Mouse (Mus musculus): Measurements from ENCODE around the gene H2afz. TPM values are rescaled to one million over a fixed set of nuclear protein-coding genes. Genes with fewer than 3 reads are reported as not detected.
A peak's percentile ranks its signal among the peaks of the same experiment; 100 is the strongest.
"Not testable (repeated sequence)": the region's sequence is repeated elsewhere in the genome, so short reads cannot be mapped to it uniquely, and the experiment has no call there.

Gene H2afz
- 10 to 100 TPM; 80.2 to 99.5 TPM for total RNA-seq (2021)
- long read RNA-seq, experiment 1, transcript H2afz-201 (5 exons, 1,069 nt), result major isoform, 144 of 146 reads
- long read RNA-seq, experiment 1, partial matches to known transcripts, result 0 of 146 reads
- long read RNA-seq, experiment 1, other reads (novel, unspliced or antisense), result 2 of 146 reads
- long read RNA-seq, experiment 2, transcript H2afz-201 (5 exons, 1,069 nt), result major isoform, 78 of 81 reads
- long read RNA-seq, experiment 2, partial matches to known transcripts, result 3 of 81 reads
- long read RNA-seq, experiment 2, other reads (novel, unspliced or antisense), result 0 of 81 reads

DNA sequence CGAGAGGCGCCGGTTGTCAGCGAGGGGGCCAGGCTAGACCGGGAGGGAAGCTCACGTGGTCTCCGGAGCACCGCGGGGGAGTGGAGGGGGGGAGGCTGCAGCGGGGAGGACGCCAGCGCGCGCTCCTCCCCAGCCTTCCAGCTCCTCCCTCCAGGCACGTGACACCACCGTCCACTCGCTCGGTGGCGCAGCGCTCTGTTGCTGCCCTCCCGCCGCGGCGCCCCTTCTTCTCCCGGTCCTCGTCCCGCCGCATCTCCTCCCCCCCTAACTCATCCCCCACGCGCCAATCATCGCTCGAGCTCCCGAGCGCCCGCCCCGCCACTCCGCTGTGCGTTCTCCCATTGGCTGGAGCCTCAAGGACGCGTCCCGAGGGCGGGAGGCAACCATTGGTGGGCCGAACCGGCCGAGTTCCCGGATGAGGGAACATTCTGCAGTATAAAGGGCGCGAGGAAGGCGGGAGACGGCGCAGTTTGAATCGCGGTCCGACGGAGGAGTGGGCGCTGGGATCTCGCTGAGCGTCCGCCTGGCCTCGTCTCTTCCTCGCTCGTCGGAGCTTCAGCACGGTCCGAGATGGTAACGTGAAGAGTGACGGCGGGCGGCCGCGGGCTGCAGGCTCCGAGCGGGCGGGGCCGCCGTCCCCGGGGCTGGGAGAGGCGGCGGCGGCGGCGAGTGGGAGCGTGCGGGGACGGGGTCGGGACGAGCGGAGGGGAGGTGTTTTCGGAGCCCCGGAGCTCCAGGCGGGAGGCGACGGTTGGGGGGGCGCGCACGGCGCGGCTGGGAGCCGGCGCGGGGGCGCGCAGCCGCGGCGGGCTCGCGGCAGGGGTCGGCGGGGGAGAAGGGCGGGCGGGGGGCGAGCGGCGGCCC is at the start of gene H2afz:
TSS of gene H2afz (plus strand) at position 364 of the 864 bp plus-strand sequence.
- DNase-seq, result peak; percentile 98
- intact Hi-C loops (cut with DNase I), result loop anchor here (2.0 kb wide), 2 partner anchors 54 to 280 kb away; partner anchors contain the start of genes Lamtor3 and Mttp

GRCm38 (mm10) chr3:137818713-137819112 is 45.6 kb upstream of the H2afz start:
- DNase-seq, result no peak
- intact Hi-C loops (cut with DNase I), result no loop called here

GRCm38 (mm10) chr3:137820688-137821467 is 43.4 kb upstream of the H2afz start:
- intact Hi-C loops (cut with DNase I), result no loop called here
- no peak for DNase-seq

DNA sequence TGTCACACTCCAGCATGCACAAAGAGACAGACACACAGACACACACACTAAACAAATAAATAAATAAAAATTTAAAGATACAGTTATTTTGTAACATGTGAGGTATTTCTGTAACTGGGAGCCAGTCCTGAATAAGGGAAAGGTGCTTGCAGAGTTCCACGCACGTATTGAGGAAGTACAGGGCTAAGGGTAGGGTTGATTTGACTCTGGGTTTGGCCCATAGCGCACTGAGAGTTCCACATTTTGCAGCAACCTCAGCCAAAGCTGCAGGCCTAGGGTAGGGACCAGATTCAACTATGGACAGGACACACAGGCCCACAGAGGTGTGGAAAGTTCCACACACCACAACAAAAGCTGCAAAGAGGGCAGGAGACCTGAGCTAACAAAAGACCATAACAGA is 41.0 kb upstream of the H2afz start:
- intact Hi-C loops (cut with DNase I), result no loop called here
- no peak for DNase-seq

GRCm38 (mm10) chr3:137827678-137828077 is 36.6 kb upstream of the H2afz start:
- intact Hi-C loops (cut with DNase I), result no loop called here
- no peak for DNase-seq

- no peak for DNase-seq
- intact Hi-C loops (cut with DNase I), result no loop called here
These were observed 33.1 kb upstream of the H2afz start for GRCm38 (mm10) chr3:137831156-137831555.

DNA sequence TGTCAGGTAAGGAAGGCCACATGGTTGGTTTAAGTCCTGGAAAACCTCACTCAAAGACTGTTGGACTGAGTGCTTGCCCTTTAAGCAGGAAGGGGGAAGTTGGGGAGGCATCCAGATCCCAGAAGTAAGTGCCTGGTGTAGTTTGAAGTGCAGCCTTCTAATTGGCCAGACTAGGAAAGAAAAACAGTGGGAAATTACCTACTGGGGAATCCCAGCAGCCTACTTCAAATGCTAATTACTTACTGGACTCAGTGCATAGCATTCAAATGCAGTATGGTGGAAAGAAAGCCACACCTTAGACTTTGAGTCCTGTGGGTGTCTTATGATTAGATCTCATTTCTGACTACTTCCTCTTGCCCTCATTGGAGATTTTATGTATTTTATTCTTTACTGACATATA is 31.2 kb upstream of the H2afz start:
- intact Hi-C loops (cut with DNase I), result no loop called here
- DNase-seq, result no peak

GRCm38 (mm10) chr3:137833698-137834097 is 30.6 kb upstream of the H2afz start:
- intact Hi-C loops (cut with DNase I), result no loop called here
- DNase-seq, result no peak

DNA sequence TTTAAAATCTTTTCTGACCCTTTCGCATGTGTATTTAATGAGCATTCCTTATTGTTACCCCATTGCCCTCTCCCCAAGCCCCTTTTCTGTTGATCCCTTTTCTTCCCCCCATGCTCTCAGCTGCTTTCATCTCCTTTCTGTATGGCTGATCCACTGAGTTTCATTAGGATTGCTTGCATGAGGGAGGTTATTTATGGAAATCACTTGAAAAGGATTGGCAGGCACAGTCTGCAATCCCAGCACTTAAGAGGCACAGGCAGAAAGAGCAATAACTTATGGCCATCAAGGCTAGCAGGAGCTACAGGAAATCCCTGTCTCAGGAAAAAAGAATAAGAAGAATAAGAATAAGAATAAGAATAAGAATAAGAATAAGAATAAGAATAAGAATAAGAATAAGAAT is 27.7 kb upstream of the H2afz start:
- intact Hi-C loops (cut with DNase I), result no loop called here
- no peak for DNase-seq

- intact Hi-C loops (cut with DNase I), result no loop called here
- no peak for DNase-seq
These were observed 26.1 kb upstream of the H2afz start for GRCm38 (mm10) chr3:137838160-137838559.

GRCm38 (mm10) chr3:137842944-137843343 is 21.3 kb upstream of the H2afz start:
- intact Hi-C loops (cut with DNase I), result no loop called here
- DNase-seq, result no peak

DNA sequence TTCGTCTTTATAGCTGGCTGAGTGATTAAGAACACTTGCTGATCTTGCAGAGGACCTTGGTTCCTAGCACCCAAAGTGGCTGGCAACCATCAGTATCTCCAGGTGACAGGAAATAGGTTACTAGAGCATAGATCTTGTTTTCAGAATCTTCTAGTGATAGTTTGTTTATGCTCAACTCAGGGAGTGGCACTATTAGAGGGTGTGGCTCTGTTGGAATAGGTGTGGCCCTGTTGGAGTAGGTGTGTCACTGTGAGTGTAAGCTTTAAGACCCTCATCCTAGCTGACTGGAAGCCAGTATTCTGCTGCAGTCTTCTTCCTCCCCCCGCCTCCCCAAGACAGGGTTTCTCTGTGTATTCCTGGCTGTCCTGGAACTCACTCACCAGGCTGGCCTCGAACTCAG is 20.0 kb upstream of the H2afz start:
- intact Hi-C loops (cut with DNase I), result no loop called here
- no peak for DNase-seq

DNA sequence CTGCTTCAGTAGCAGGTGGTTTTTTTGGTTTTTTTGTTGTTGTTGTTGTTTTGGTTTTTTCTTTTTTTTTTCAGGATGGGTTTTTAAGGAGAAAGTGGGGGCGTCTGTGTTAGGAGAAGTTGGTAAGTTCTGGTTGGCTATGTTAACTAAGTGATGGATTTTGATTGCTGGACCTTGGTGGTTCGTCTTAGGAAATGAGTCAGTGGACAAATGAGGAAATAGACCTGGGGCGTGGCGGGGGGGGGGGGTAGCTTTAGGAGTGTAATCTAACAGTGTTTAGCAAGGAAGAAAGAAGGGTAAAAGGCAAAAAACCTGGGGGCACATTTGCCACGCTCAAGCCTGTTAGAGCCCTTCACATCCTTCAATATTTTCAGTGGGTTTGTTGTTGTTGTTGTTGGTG is 17.7 kb upstream of the H2afz start:
- no peak for DNase-seq
- intact Hi-C loops (cut with DNase I), result no loop called here

- DNase-seq, result no peak
- intact Hi-C loops (cut with DNase I), result no loop called here
These were observed 15.9 kb upstream of the H2afz start for GRCm38 (mm10) chr3:137848354-137848753.

GRCm38 (mm10) chr3:137849697-137850096 is 14.6 kb upstream of the H2afz start:
- intact Hi-C loops (cut with DNase I), result no loop called here
- DNase-seq, result no peak

DNA sequence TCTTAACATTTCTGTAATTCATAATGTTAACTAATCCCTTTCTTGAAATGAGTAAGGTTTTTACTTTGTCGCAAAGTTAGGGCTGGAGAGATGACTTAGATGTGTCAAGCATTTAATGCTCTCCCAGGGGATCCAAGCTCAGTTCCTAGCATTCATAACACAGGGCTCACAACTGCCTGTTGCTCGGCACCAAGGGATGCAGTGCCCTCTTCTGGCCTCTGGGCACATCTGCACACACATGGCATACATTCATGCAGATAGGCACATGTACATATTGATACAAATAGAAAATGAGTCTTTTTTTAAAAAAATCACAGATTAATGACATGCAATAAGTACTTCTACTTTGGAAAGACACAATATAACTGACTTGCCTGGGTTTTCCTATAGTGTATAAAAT is 13.1 kb upstream of the H2afz start:
- DNase-seq, result no peak
- intact Hi-C loops (cut with DNase I), result no loop called here

DNA sequence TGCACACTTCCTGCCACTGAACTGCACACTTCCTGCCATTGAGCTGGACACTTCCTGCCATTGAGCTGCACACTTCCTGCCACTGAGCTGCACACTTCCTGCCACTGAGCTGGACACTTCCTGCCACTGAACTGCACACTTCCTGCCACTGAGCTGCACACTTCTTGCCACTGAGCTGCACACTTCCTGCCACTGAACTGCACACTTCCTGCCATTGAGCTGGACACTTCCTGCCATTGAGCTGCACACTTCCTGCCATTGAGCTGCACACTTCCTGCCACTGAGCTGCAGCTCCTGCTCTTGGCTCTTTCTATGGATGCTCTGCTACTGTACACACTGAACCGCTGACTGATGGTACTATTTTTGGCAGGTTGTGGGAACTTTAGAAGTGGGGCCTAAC is 11.3 kb upstream of the H2afz start:
- DNase-seq; intact Hi-C loops (cut with DNase I): not testable (repeated sequence)

DNA sequence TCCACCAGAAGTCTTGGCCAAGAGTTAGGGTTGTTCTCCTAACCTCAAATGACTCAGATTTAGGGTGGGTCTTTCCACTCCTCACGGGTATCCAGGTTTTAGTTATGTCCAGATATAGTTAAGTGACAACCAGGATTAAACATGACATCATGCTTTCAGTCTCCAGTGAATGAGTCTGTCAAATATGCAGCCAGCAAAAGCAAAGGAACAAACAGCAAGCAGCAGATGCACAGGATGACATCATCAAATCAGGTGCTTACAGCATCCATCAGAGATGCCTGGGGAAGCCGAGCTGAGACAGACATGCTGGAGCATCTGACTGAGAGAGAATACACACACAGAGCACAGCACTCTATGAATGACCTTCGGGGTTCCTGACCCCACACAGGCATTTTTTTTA is 9.0 kb upstream of the H2afz start:
- intact Hi-C loops (cut with DNase I), result no loop called here

GRCm38 (mm10) chr3:137856061-137856460 is 8.2 kb upstream of the H2afz start:
- DNase-seq, result peak in 1 of 2 experiments; percentile 22
- intact Hi-C loops (cut with DNase I), result no loop called here

More for the DNA sequence above, 9.0 kb upstream of the H2afz start:
- DNase-seq, result no peak

GRCm38 (mm10) chr3:137860394-137861170 is 3.7 kb upstream of the H2afz start:
- DNase-seq, result peak; percentile 9 to 37
- intact Hi-C loops (cut with DNase I), result no loop called here

All from heart, postnatal 14 days (tissue).